Mouse (Mus musculus): ENCODE measurements around the gene Gm10058. TPM values are rescaled to one million over a fixed set of nuclear protein-coding genes. Genes with fewer than 3 reads are reported as not detected.
"Not testable (repeated sequence)": the region's sequence is repeated elsewhere in the genome, so short reads cannot be mapped to it uniquely, and the experiment has no call there.

The Gm10058 gene
- not detected in 2 replicates for polyA plus RNA-seq (2014; fragmentation: Nextera tagmentation; extraction: Ambion mirVana)

DNA sequence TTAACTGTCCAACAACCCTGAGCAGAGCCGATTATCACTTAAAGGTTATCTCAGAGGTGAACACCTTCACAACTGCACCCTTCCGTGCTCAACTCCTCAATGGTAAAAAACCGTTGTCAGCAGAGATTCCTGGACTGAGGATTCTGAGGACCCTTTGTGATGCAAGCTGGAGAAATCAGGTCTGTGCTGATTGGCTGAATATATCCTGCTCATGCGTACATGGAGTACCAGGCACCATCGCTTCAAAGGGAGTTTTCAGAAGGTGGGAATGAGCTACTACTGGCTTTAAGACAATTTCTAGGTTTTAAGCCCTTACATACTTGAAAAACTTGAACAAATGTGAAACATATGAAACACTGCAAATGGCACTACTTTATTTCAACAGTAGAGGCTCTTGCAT is at the start of gene Gm10058:
TSS of gene Gm10058 (minus strand) at position 101 of the 400 bp plus-strand sequence.
- H3K27ac ChIP-seq (replicated peaks; ENCODE audit: low read depth, low read length); ATAC-seq (replicated peaks; ENCODE audit: insufficient number of reproducible peaks, low FRiP score, low TSS enrichment, low read depth); DNase-seq (ENCODE audit: low spot score); H3K9me3 ChIP-seq (replicated peaks; ENCODE audit: control insufficient read depth, low read length); H3K4me2 ChIP-seq (ENCODE audit: low read depth, low read length); H3K4me3 ChIP-seq (ENCODE audit: low read depth, low read length); H3K4me1 ChIP-seq (ENCODE audit: control insufficient read depth, insufficient read depth, low read length); H3K27me3 ChIP-seq (ENCODE audit: control insufficient read depth, insufficient read depth, low read length); H3K36me3 ChIP-seq (replicated peaks; ENCODE audit: control insufficient read depth, insufficient read depth, low read depth, low read length); H3K9ac ChIP-seq (replicated peaks; ENCODE audit: low read length): not testable (repeated sequence)
- no CpG with 5 or more reads among the region's 5 CpGs for WGBS
